Mouse (Mus musculus): Measurements from ENCODE around the gene Ophn1. TPM values are rescaled to one million over a fixed set of nuclear protein-coding genes. Genes with fewer than 3 reads are reported as not detected.
A peak's percentile ranks its signal among the peaks of the same experiment; 100 is the strongest.

The Ophn1 gene
- 10.7 and 11.6 TPM in 2 replicates for polyA plus RNA-seq (2012; rRNA removed)

- DNase-seq (ENCODE audit: low spot score) = peak; percentile 59
Measured at GRCm38 (mm10) chrX:98890406-98891116, at the start of gene Ophn1. Ophn1 (minus strand) TSS chrX:98891025.

- peak; percentile 87 for DNase-seq (ENCODE audit: low spot score)
Measured at GRCm38 (mm10) chrX:98937555-98938294, 46.9 kb upstream of the Ophn1 start.

DNA sequence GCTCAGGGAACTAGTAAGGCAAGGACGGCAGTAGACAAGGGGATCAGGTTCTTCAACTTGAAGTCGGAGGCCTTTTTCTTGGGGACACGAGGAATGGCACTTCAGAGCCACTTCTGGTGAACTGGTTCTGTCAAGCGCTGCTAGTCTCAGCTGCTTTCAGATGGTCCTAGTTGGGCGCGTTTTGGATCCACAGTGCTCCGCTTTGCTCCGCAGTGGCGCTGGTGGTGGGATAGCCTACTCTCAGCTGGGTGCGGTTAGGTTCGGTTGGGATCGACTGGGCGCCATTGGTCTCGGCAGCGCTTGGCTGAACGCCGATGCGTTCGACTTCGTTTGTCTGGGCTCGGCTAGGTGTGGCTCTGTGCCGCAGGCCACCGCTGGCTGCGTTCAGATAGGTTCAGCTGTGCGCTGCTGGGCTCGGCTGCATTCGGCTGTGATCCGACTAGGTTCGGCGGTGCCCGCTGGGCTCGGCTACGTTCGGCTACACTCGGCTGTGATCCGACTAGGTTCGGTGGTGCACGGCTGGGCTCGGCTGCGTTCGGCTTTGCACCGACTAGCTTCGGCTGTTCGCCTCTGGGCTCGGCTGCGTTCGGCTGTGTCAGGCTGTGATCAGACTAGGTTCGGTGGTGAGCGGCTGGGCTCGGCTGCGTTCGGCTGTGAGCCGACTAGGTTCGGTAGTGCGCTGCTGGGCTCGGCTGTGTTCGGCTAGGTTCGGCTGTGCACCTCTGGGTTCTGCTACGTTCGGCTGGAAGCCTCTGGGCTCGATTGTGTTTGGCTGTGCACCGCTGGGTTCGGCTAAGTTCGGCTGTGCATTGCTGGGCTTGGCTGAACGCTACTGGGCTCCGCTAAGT is 46.1 kb upstream of the Ophn1 start:
- peak; percentile 89 for DNase-seq (ENCODE audit: low spot score)

GRCm38 (mm10) chrX:98936101-98936500 is 45.3 kb upstream of the Ophn1 start, which contains the start of gene Yipf6:
Yipf6 (plus strand) TSS chrX:98936316.
- no peak for DNase-seq (ENCODE audit: low spot score)

DNA sequence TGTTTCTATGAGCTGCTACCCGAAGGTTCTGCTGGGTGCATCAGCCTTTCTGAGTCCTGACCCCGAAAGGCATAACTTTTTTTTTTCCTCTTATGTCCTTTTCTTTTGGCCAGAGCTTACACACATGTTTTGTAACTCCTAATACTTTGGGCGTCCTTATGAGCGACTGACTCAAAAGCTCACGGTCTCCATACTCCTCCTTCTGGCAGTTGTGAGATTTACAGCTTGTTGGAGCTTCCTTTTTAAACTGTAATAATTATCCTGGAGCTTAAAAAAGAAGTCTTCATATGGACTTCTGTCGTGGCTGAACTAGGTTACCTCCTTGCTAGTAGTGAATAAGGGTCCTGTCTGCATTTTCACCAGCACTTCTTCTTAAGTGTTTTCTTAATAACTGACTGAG is 28.6 kb upstream of the Ophn1 start:
- no peak for DNase-seq (ENCODE audit: low spot score)

DNA sequence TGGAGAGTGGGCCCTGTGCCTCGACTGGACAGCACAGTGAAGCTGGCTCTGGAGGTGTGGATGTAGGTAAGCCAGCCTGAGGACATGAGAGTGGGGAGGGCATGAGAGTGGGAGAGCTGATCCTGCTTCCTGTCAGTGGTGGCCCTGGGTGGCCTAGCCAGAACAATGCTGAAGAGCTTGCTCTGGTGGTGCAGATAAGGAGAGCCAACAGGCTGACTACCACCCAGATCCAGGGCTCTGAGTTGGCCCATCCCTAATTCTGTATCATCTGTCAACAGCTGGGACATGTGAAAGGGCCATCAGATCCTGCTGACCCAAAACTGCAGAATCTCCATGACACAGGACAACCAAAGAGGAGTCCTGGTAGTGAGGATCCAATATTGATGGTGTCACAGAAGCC is 18.1 kb upstream of the Ophn1 start:
- DNase-seq (ENCODE audit: low spot score) = no peak

DNA sequence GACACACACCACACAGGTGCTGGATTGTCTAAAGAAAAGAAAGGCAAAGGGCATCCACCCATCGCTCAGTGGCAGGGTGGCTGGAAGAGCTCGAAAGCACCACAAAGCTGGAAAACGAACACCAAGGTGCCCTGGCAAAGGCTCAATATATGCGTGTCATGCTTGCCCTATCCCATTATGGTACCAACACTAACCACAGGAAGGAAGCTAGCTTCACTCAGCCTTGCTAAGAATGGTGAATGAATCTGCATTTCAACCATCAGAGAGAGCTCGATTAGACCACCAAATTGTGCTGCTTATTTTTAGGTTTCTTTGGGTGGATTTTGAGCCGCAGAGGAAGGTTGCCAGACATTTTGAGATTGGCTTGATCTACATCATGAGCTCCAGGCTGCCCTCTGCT is 13.4 kb upstream of the Ophn1 start:
- no peak for DNase-seq (ENCODE audit: low spot score)

DNA sequence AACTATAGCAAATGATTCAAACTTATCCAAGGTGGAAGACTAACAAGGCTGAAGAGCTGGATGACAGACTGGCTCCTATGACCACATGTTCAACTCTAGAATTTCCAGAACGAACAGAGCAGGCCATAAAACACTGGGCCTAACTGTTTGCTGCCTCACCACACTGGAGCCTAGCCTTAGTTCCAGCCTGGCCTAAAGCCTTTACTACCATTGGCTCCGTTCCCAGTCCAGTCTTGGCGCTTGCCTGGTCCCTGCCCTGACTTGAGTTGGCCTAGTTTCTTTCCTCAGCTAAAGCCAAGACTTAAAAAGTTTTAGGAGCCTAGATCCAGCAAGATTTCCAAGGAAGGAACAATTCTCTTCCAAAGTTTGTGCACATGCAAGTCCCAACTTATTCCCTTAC is 7.5 kb upstream of the Ophn1 start:
- no peak for DNase-seq (ENCODE audit: low spot score)

DNA sequence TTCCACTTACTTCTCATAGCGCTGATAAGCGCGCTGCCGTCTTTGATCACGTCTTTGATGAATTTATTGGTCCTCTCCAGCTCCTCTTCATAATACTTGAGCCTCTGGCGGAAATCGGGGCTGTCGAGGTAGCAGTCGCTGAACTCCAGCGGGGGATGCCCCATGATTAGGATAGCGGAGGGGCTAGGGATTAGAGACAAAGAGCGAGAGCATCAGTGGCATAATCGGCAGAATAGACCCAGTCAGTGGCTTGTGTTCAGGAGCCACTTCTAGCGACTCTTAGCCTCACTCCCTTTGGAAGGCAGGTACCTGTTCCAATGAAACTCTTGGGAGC is 786 bp downstream of the Ophn1 start:
- DNase-seq (ENCODE audit: low spot score) = no peak

DNA sequence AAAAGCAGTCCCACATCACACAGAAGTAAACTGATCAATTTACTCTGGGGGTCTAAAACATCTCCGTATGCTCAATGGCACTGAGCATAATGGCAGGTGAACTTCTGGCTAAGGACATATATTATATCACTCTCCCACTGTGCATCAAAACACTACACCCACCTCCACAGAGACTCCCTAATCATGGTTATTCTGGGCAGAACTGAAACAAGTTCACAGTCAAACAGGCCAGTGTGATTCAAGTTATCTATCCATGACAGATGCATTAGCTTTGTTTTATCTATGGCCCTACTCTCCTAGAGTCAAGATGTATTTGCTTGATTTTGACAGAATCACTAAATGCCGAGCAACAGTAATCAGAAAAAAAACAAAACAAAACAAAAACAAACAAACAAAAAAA is 8.8 kb downstream of the Ophn1 start:
- no peak for DNase-seq (ENCODE audit: low spot score)

- DNase-seq (ENCODE audit: low spot score) = no peak
Measured at GRCm38 (mm10) chrX:98881085-98881484, 9.7 kb downstream of the Ophn1 start.

DNA sequence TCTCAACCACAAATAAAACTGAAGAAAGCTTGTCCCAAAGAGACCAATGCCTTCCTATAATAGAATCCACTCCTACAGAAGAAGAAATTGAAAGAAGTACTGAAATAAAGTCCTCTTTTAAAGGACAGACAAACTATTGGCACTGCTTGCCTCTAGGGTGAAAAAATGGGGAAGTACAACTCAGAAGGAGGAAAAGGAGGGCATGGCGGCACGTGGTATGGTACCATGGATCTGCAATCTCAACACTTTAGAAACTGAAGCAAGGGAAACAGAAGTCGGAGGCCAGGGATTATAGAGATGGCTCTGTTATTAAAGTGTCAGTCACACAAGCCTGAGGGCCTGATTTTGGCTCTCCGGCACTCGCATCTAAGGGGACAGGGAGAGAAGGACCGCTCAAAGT is 10.5 kb downstream of the Ophn1 start:
- DNase-seq (ENCODE audit: low spot score) = no peak

- no peak for DNase-seq (ENCODE audit: low spot score)
Measured at GRCm38 (mm10) chrX:98875144-98875543, 15.7 kb downstream of the Ophn1 start.

- DNase-seq (ENCODE audit: low spot score) = no peak
Measured at GRCm38 (mm10) chrX:98874086-98874485, 16.7 kb downstream of the Ophn1 start.

- DNase-seq (ENCODE audit: low spot score) = no peak
Measured at GRCm38 (mm10) chrX:98872064-98872463, 18.8 kb downstream of the Ophn1 start.

DNA sequence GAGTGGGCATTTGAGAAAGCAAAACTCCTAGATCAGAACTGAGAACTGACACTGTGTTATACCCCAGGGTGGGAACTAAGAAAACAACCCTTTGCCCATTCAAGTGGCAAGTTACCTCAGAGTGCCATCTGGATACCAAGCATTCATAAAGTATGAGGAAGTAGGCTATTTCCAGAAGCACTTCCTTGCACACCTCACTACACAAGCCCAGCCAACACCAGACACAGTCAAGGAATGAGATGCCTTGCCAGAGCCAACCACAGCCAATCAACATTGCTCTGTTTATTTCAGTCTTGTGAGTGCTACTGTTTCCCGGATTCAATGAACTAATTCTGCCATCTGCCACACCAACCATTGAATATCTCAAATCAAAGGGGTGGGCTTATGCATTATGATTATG is 20.3 kb downstream of the Ophn1 start:
- no peak for DNase-seq (ENCODE audit: low spot score)

DNA sequence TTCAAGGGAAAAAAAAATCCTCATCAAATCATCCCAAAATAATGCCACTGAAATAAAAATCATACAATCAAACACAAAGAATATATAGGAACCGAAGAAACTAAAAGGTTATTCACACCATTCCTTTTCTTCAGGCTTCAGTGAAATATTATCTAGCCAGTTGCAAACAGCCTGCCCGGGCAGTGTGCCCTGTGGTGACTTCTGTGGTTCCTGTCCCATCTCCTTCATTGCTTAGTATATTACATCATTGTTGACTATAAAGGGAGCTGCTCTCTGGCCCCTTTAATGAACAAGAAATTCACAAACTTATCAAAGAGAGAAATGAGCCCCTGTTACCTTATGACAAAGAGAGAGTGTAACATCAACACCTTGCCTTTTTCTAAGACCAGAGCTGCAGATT is 21.1 kb downstream of the Ophn1 start:
- no peak for DNase-seq (ENCODE audit: low spot score)

DNA sequence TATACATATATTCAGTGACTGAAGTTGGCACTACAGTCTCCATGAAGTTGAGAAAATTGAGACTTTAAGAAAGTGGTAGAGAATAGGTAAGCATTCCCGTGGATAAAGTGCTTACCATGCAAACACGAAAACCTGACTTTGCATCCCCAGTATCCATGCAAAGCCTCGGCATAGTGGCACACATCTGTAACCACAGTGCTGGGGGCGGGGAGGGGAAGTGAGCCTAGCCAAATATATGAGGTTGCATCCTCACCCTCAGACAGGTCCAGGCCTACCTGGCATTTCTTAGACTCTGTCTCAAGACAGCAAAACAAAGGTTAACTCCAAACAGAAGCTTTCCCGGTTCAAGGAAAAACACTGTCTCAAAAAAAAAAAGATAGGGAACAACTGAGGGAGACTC is 21.7 kb downstream of the Ophn1 start:
- DNase-seq (ENCODE audit: low spot score) = no peak

GRCm38 (mm10) chrX:98860167-98860566 is 30.7 kb downstream of the Ophn1 start:
- no peak for DNase-seq (ENCODE audit: low spot score)

GRCm38 (mm10) chrX:98856046-98856445 is 34.8 kb downstream of the Ophn1 start:
- no peak for DNase-seq (ENCODE audit: low spot score)

- DNase-seq (ENCODE audit: low spot score) = no peak
Measured at GRCm38 (mm10) chrX:98850869-98851268, 40.0 kb downstream of the Ophn1 start.

GRCm38 (mm10) chrX:98841606-98842005 is 49.2 kb downstream of the Ophn1 start:
- DNase-seq (ENCODE audit: low spot score) = no peak

DNA sequence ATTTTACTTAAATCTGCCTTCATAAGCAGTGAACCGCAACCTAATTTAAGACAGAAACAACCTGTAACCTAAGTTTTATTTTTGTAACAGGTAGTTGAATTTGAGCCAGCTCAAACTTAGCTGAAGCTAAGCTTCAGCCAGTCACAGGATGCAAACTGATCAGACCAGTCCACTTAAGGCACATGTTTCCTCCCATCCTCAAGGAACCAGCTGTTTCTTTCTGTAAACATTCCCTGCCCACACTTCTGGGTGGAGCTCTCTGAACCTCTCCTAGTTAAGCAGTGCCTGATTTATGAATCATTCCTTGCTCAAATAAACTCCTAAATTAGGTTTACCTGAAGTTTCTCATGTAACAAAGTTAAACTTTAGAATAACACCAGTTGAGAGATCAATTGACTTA is 54.8 kb downstream of the Ophn1 start:
- no peak for DNase-seq (ENCODE audit: low spot score)
